Mouse (Mus musculus) heart, adult 2 months (tissue): ENCODE measurements around the gene Ifrd2. TPM values are rescaled to one million over a fixed set of nuclear protein-coding genes. Genes with fewer than 3 reads are reported as not detected.

ENCODE experiments used
- DNase-seq, 2 experiments: peaks; one replicate each; pipeline ENCODE4 v3.0.0; 2021
- H3K27ac ChIP-seq: fragments of 200-600 bp; 2 replicates; pipeline ENCODE4 v1.8.1; 2022
- H3K27me3 ChIP-seq: fragments of 200-500 bp; 2 replicates; pipeline ENCODE4 v1.6.1; 2012; ENCODE audit warnings: mild to moderate bottlenecking, low read length, inconsistent platforms, mixed read lengths; ENCODE audit not compliant: control insufficient read depth, insufficient read depth
- H3K36me3 ChIP-seq: fragments of 200-500 bp; 2 replicates; pipeline ENCODE4 v1.6.1; 2012; ENCODE audit warnings: low read length, inconsistent platforms; ENCODE audit not compliant: control insufficient read depth, insufficient read depth
- H3K4me1 ChIP-seq: fragments of 200-500 bp; 2 replicates; pipeline ENCODE4 v1.6.1; 2011; ENCODE audit warnings: low read length; ENCODE audit not compliant: control insufficient read depth, insufficient read depth
- H3K4me3 ChIP-seq: fragments of 200-600 bp; 2 replicates; pipeline ENCODE4 v1.8.1; 2022
- H3K79me2 ChIP-seq: fragments of 200-500 bp; replicated peaks from 2 replicates; pipeline ENCODE4 v1.6.1; 2012; ENCODE audit warnings: mild to moderate bottlenecking, inconsistent platforms, low read length, moderate library complexity, mixed read lengths; ENCODE audit not compliant: control insufficient read depth, insufficient read depth
- H3K9ac ChIP-seq: fragments of 200-500 bp; 2 replicates; pipeline ENCODE4 v1.6.1; 2012; ENCODE audit warnings: low read depth, mild to moderate bottlenecking, control low read depth, inconsistent platforms, low read length, mixed read lengths
- CTCF ChIP-seq: fragments of 200-600 bp; IDR thresholded peaks from 2 replicates; pipeline ENCODE4 v1.8.1; 2022; ENCODE audit warnings: antibody characterized with exemption, mild to moderate bottlenecking, moderate library complexity
- EP300 ChIP-seq: fragments of 200-500 bp; IDR thresholded peaks from 2 replicates; pipeline ENCODE4 v1.6.1; 2011; ENCODE audit warnings: low read depth, low read length, control low read depth; ENCODE audit not compliant: insufficient read depth
- POLR2A ChIP-seq: fragments of 200-500 bp; IDR thresholded peaks from 2 replicates; pipeline ENCODE4 v1.6.1; 2011; ENCODE audit warnings: mild to moderate bottlenecking, low read depth, low read length, control low read depth; ENCODE audit not compliant: insufficient read depth
- WGBS: fragments of 180-500 bp; shearing (Covaris S2); methylation state at CpG from one replicate; pipeline ENCODE4 v1.1.7; 2018; 5-methylcytosine and 5-hydroxymethylcytosine counted together
- intact Hi-C: fragments of 180-260 bp; cut with DNase I; formaldehyde crosslinking; loops from one replicate; pipeline ENCODE4 v1.15.1; 2025
- polyA plus RNA-seq: library from polyadenylated mRNA; depleted of rRNA; stranded (reverse); fragments of >200 nt; gene quantifications from 2 replicates; pipeline ENCODE4 v1.2.3, GENCODE M21; 2012; rRNA removed
- total RNA-seq, 2 experiments: library from RNA; stranded (reverse); gene quantifications; 2 replicates each; pipeline ENCODE4 v1.2.3; 2021

Ifrd2 gene
- total and polyA plus RNA-seq, 3 experiments = 39.9 to 51.4 (median 43.7) TPM

- intact Hi-C loops = no loop called here
- DNase-seq = no peak
- H3K27ac ChIP-seq = no peak overlapping the region
These were observed 54.2 kb downstream of the Ifrd2 start for GRCm38 (mm10) chr9:107641666-107642065.

More at GRCm38 (mm10) chr9:107641666-107642065, 54.2 kb downstream of the Ifrd2 start:
- no peaks in the 10 kb centered on the region for H3K36me3 ChIP-seq
- 67% methylated on average over 8 of the region's 8 CpGs for WGBS
- peaks cover 8% of the 10 kb centered on the region for H3K4me1 ChIP-seq
- no peak overlapping the region for H3K4me3 ChIP-seq
- H3K79me2 ChIP-seq = no peaks in the 10 kb centered on the region
- H3K9ac ChIP-seq = no peak overlapping the region
- TF ChIP-seq CTCF (no peak), EP300 (no peak), POLR2A (no peak)
- no peaks in the 10 kb centered on the region for H3K27me3 ChIP-seq

Other genes with a start within 250 kb of the Ifrd2 start
- 10 to 100 TPM; 21.2 to 21.4 TPM for gene Hemk1, start 249.3 kb upstream of the Ifrd2 start, total RNA-seq
- 30.3 and 37.0 TPM in 2 replicates for gene Hemk1, start 249.3 kb upstream of the Ifrd2 start, polyA plus RNA-seq
- 1 to 10 TPM; 5.2 to 6.5 TPM for gene 6430571L13Rik, start 247.0 kb upstream of the Ifrd2 start, total RNA-seq
- gene 6430571L13Rik, start 247.0 kb upstream of the Ifrd2 start, polyA plus RNA-seq = 4.1 and 5.0 TPM in 2 replicates
- 10 to 100 TPM; 12.9 to 14.1 TPM for gene Cacna2d2, start 188.0 kb upstream of the Ifrd2 start, total RNA-seq
- 10.5 and 13.3 TPM in 2 replicates for gene Cacna2d2, start 188.0 kb upstream of the Ifrd2 start, polyA plus RNA-seq
- gene Tmem115, start 53.7 kb upstream of the Ifrd2 start, total RNA-seq = 10 to 100 TPM; 20.3 to 22.9 TPM
- gene Tmem115, start 53.7 kb upstream of the Ifrd2 start, polyA plus RNA-seq = 25.9 and 28.3 TPM in 2 replicates
- 1 to 10 TPM; 3.2 to 4.3 TPM for gene Cyb561d2, start 45.4 kb upstream of the Ifrd2 start, total RNA-seq
- 10.6 and 11.0 TPM in 2 replicates for gene Cyb561d2, start 45.4 kb upstream of the Ifrd2 start, polyA plus RNA-seq
- 10 to 100 TPM; 17.2 to 22.1 TPM for gene Nprl2, start 45.4 kb upstream of the Ifrd2 start, total RNA-seq
- gene Nprl2, start 45.4 kb upstream of the Ifrd2 start, polyA plus RNA-seq = 33.6 and 40.9 TPM in 2 replicates
- gene Zmynd10, start 40.3 kb upstream of the Ifrd2 start, total RNA-seq = not detected
- gene Zmynd10, start 40.3 kb upstream of the Ifrd2 start, polyA plus RNA-seq = 0.64 and 1.3 TPM in 2 replicates
- gene Rassf1, start 36.1 kb upstream of the Ifrd2 start, total RNA-seq = 10 to 100 TPM; 12.6 to 13.4 TPM
- 15.5 and 18.5 TPM in 2 replicates for gene Rassf1, start 36.1 kb upstream of the Ifrd2 start, polyA plus RNA-seq
- gene Tusc2, start 24.4 kb upstream of the Ifrd2 start, total RNA-seq = 10 to 100 TPM; 31.7 to 39.1 TPM
- 45.8 and 60.4 TPM in 2 replicates for gene Tusc2, start 24.4 kb upstream of the Ifrd2 start, polyA plus RNA-seq
- 10 to 100 TPM; 40.8 to 43.6 TPM for gene Hyal2, start 19.7 kb upstream of the Ifrd2 start, total RNA-seq
- 39.2 and 40.2 TPM in 2 replicates for gene Hyal2, start 19.7 kb upstream of the Ifrd2 start, polyA plus RNA-seq
- 1 to 10 TPM; 5.1 to 5.9 TPM for gene Hyal1, start 10.7 kb upstream of the Ifrd2 start, total RNA-seq
- gene Hyal1, start 10.7 kb upstream of the Ifrd2 start, polyA plus RNA-seq = 6.9 and 8.2 TPM in 2 replicates
- 10 to 100 TPM; 14.9 to 17.4 TPM for gene Naa80, start 8.8 kb upstream of the Ifrd2 start, total RNA-seq
- 30.0 and 45.4 TPM in 2 replicates for gene Naa80, start 8.8 kb upstream of the Ifrd2 start, polyA plus RNA-seq
- under 1 TPM; 0.29 to 0.34 TPM for gene Hyal3, start 6.8 kb upstream of the Ifrd2 start, total RNA-seq
- 0.26 and 0.31 TPM in 2 replicates for gene Hyal3, start 6.8 kb upstream of the Ifrd2 start, polyA plus RNA-seq
- 10 to 100 TPM; 19.9 to 24.2 TPM for gene Sema3b, start 21.6 kb downstream of the Ifrd2 start, total RNA-seq
- 33.7 and 39.1 TPM in 2 replicates for gene Sema3b, start 21.6 kb downstream of the Ifrd2 start, polyA plus RNA-seq
- 100 to 1,000 TPM; 243 to 250 TPM for gene Gnai2, start 47.7 kb downstream of the Ifrd2 start, total RNA-seq
- 311 and 386 TPM in 2 replicates for gene Gnai2, start 47.7 kb downstream of the Ifrd2 start, polyA plus RNA-seq
- 10 to 100 TPM; 71.5 to 88.3 TPM for gene Slc38a3, start 81.9 kb downstream of the Ifrd2 start, total RNA-seq
- gene Slc38a3, start 81.9 kb downstream of the Ifrd2 start, polyA plus RNA-seq = 162 and 314 TPM in 2 replicates
- gene Gnat1, start 92.1 kb downstream of the Ifrd2 start, total RNA-seq = not detected
- gene Gnat1, start 92.1 kb downstream of the Ifrd2 start, polyA plus RNA-seq = not detected in 2 replicates
- 10 to 100 TPM; 13.4 to 16.8 TPM for gene Sema3f, start 122.8 kb downstream of the Ifrd2 start, total RNA-seq
- gene Sema3f, start 122.8 kb downstream of the Ifrd2 start, polyA plus RNA-seq = 29.1 and 31.8 TPM in 2 replicates
- gene Rbm5, start 183.4 kb downstream of the Ifrd2 start, total RNA-seq = 10 to 100 TPM; 38.9 to 54.6 TPM
- 50.5 and 68.3 TPM in 2 replicates for gene Rbm5, start 183.4 kb downstream of the Ifrd2 start, polyA plus RNA-seq